Mouse (Mus musculus) cerebellum, postnatal 25 days (tissue): Measurements from ENCODE around the gene Oit3.

ENCODE experiments used
- DNase-seq, 2 experiments: peaks; one replicate each; pipeline ENCODE4 v3.0.0; 2021; ENCODE audit warnings: mixed read lengths in 2 of 2

Oit3 gene

DNA sequence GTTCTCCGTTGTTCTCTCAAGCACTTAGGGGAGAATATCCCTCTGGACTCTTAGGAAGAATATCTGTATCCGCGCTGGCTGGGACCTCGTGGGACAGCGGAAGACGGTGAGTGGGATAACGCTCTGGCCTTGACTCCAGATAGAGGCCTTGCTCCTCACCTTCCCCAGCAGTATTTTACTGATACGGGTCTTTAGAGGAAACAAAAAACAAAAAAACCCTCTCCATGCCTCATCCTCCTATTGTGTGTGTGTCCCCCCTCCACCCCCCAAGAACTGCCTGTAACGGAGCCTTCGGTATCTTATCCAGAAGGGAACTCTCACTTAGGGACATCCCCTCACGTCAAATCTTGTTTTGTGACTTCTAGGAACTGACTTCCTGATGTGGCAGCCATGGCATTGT is at the start of gene Oit3:
Oit3 (minus strand) TSS at position 44 of the 400 bp plus-strand sequence.
- DNase-seq = no peak

GRCm38 (mm10) chr10:59490920-59491319 is 49.3 kb upstream of the Oit3 start:
- DNase-seq = peak; percentile 62 to 78

GRCm38 (mm10) chr10:59489411-59489810 is 47.8 kb upstream of the Oit3 start:
- DNase-seq = no peak

DNA sequence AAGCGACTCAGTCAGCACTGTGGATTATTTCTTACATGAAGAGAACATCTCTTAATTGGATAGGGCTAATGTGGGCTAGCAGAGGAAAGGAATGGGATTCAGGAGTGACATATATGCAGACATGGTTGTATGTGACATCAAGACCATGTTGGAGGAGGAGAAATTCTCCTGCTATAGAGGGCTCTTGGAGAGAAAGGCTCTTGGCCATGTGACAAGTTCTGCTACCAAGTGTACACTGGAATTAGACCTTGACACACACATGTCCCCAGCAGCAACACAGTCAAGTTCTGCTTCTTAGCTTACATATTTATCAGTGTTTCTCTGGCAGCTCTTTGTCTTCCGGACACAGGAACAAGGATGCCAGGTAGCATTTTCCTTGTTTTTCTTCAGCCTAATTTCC is 45.8 kb upstream of the Oit3 start:
- DNase-seq = no peak

DNA sequence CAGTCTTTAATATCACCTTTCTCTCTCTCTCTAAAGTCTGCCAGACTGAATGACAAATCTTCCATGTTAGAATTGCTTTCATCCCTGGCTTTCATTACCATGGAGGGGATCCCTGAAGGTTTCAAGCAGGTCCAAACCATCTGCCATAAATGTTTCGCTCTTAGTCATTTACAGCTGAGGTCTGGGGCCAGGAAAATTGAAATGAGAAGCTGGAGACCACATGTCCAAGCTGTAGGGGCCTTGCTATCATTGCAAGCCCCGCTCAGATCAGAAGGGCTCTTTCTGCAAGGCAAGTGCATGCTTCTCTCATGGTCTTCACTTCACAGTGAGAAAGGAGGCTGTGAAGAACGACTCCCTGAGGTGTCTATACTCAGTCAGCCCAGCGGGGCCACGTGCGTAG is 42.7 kb upstream of the Oit3 start:
- no peak for DNase-seq

DNA sequence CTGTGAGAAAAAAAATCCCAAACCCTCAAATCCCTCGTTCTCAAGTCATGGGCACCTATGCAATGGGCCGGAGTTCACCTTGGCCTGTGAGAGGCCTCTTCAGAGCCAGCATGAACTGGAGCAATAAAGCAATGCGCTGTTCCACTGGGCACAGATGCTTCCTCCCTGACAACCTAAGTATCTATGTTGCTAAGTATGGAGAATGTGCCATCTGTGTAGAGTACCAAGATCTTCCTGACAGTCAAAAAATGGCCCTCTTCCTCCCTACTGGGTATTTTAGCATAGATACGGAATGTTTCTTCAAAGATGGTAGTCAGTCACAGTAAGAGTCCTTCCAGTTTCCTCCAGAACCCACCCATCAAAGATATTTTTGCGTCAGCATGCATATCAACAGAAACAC is 39.8 kb upstream of the Oit3 start:
- DNase-seq = no peak

DNA sequence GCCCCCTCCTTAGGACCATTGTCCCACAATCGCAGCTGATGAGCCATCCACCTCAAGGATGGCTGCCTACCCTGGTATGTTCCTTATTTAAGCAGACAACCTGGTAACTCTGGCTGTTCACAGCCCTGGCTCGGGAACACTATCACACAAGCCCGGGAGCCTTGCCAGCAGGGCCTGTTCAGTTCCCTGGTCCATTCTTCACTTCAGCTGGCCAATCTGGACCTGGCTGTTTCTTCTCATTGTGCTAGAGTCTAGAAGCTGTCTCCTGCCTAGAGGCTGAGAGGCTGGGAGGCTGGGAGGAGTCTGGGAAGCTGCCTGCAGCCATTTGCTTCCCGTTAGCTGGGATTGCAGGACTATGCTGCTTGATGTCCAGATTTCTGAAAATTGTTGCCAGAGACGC is 28.9 kb upstream of the Oit3 start:
- DNase-seq = peak; percentile 80 to 88

DNA sequence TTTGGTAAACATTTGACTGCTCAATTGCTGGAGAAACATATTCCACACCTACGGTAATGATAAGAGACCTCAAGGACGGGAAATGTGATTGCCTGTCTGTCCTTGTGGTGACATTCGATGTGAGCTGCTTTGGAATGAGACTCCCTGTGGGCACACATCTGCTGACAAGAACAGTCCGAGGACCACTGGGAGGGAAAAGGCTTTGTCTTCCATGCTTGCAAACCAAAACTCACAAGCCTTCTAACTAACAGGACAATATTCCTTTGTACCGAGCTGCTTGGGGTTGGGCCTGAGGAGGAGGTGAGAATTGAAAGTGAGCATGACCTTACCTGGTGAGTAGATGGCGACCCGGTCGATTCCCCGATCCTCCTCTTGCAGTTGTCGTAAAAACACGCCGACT is 25.7 kb upstream of the Oit3 start:
- DNase-seq = no peak

DNA sequence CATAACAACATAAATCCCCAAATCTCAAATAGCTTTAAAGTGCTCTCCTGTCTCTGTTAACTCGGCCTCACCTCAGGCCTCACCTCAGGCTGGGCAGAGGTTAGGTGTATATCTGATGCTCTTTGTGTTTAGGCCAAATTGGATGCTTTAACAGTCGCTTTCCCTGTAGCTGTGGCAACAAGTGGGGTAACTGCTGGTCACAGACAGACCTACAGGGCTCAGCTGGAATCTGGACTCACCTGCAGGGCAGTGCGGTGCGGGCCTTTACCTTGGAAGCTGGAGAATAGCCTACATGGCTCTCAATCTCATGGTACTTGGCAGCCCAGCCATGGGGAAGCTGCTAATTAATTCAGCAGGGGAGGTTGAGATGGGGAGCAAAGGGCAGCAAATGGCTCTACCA is 25.0 kb upstream of the Oit3 start:
- no peak for DNase-seq

GRCm38 (mm10) chr10:59465546-59465945 is 24.0 kb upstream of the Oit3 start:
- DNase-seq = no peak

DNA sequence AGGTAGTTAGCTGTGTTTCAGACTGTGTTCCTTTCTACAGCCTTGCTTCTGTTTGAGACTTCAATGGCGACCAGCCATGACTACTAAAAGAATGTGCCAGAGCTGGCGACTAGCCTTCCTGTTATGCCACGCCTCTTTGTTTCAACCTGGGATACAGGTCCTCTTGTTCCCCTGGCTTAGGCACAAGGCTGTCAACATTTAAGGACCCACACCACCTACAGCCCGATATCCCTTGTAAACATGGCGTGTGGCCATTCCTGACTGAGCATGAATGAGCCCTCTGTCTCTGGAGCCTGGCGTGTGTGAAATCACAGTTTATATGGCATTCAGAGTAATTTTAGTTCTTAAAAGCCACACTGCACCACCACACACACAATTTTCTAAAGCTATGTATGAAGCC is 20.7 kb upstream of the Oit3 start:
- no peak for DNase-seq

DNA sequence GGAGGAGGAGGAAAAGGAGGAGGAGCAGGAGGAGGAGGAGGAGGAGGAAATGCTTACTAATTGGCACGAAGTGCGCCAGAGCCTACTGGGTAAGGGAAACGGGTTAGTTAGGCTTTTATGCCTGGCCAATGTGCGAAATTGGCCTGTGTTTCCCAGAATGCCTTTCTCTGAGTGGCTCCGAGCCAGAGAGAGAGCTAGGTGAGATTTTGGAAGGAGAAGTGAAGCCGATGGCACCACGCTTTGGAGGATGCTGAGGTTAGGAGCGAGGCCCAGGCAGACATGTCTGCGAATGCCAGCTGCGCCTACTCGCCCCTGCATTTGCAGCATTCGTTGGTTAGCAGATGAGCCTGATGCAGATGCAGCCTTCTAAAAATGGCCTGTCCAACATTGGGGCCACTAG is 18.2 kb upstream of the Oit3 start:
- DNase-seq = peak; percentile 59 to 66

DNA sequence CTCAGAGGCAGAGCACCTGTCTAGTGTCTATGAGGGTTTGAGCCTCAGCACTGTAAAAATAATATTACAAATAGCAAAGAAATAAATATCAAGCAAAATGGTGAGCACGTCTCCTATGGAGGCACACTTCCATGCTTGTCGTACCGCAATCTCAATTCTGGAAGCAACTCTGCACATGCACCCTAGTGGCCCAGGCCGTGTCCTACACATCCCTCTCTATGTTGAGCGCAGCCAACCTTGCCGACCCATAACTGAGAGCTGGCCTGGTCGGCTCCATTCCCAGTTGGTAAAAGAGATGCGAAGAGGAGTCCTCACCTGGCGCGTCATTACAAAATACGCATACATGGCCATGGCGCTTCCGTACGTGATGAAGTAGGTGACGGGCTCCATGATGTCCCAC is 13.1 kb upstream of the Oit3 start:
- no peak for DNase-seq

- DNase-seq = peak in 1 of 2 experiments; percentile 31
These were observed 10.3 kb upstream of the Oit3 start for GRCm38 (mm10) chr10:59451839-59452238.

- no peak for DNase-seq
These were observed 6.0 kb upstream of the Oit3 start for GRCm38 (mm10) chr10:59447546-59447945.

DNA sequence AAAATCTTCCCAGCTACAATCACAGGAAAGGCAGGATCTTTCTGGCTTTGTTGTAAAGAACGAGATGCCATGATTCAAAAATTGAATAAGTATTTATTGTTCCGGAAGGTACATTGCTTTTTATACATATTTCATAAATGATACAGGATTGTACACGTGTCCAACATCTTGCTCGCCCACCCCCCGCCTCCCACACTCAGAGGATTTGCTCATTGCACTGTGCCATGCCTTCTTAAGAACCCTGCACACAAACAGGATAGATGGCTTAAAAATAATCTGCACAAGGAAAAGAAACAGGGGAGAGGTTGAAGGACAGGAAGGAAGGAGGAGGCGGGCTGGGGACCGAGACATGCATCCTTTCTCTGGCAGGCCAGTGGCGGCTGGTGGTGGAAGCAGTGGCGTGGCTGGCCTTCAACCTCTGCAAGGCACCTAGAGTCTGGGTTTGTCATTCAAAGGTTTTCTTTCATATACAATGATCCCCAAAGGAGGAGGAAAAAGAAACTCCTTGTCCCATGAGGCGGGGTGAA is 5.4 kb upstream of the Oit3 start:
- no peak for DNase-seq

- DNase-seq = no peak
These were observed 3.1 kb upstream of the Oit3 start for GRCm38 (mm10) chr10:59444635-59445034.

GRCm38 (mm10) chr10:59444106-59444505 is 2.5 kb upstream of the Oit3 start:
- no peak for DNase-seq

- DNase-seq = no peak
These were observed 1.6 kb upstream of the Oit3 start for GRCm38 (mm10) chr10:59443212-59443611.

GRCm38 (mm10) chr10:59440177-59440576 is 1.4 kb downstream of the Oit3 start:
- DNase-seq = no peak

GRCm38 (mm10) chr10:59439508-59439931 is 2.1 kb downstream of the Oit3 start:
- no peak for DNase-seq

DNA sequence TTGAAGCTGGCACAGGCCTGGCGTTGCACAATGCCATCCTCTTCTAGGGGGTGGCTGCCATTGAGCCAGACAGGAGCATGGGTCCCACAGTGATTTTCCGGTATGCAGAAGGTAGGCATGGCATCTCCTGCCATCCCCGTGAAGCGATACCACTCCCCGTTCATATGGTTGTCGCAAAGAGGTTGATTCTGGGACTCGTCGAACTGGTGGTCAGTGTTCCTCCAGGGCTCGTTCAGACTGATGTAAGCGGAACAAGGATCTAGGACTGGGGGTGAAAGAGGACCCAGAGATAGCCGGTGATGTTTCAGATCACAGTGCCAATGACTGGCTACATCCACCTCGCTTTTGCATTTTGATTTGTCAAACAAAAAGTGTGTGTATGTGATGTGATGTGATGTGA is 2.9 kb downstream of the Oit3 start:
- DNase-seq = no peak

GRCm38 (mm10) chr10:59435746-59436145 is 5.8 kb downstream of the Oit3 start:
- no peak for DNase-seq

DNA sequence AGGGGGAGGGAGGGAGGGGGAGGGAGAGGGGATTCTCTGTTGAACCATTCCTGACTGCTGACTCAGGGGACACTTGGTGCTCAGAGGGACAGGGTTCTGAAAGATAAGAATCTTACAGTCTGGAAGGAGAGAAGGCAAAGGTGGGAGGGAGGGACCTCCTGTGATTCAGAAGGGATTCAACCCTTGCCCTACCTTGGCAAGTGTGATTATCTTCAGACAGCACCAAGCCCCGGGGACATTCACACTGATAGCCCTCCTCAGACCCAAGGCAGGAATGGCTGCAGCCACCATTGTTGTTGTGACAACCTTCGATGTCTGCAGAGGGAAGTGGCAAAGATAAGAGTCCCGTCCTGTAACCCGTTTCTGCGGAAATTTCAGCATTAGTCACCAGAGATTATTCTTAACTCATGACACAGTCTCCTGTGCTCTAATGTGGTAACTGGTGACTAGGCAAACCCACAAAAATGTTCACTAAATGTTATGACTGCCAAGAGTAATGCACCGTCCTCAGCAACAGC is 10.8 kb downstream of the Oit3 start:
- DNase-seq = no peak

GRCm38 (mm10) chr10:59429448-59430135 is 12.0 kb downstream of the Oit3 start:
- no peak for DNase-seq
